Comparison of ENCODE assay signal across 20 mouse cellular contexts in the genomic region with DNA sequence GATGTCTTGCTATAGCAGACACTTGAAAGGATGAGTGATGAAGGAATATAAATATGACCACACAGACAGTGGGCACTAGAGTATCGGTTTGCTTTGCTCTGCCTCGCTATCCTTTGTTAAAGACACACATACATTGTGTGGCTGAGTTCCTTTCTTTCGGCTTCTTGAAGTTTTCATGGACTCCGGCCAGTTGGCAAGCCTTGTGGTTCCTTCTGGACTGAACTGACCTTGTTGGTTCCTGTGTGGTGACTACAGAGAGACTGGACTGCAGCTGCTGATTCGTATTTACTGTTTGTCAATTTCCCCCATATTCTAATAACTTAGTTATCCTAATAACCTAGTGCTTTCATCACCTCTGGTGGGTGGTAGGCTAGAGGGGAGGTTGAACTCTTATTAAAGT.
A peak's percentile ranks its signal among the peaks of the same experiment; 100 is the strongest.
DNase-seq lines count a peak whose midpoint lies in the region; ATAC-seq and TF ChIP-seq lines count a peak whose summit lies in the region.
"Had no signal": no experiment of that assay in that cellular context is flagged by ENCODE, and none has a peak within 500 bp of the region (broad histone marks: within the 10 kb centered on the region; RNA-seq: fewer than 3 reads in every experiment).

No protein-coding gene starts in this region.

- H3K9me3 ChIP-seq in lung, embryonic 14.5 days (ENCODE audit: low read depth, low read length), result no peaks in the 10 kb centered on the region
- H3K9me3 ChIP-seq: forebrain, embryonic 10.5 days; heart, embryonic 10.5 days; hindbrain, embryonic 10.5 days; neural tube, embryonic 13.5 days had no signal

- no peak overlapping the region for H3K27ac ChIP-seq in lung, embryonic 14.5 days (ENCODE audit: low read depth)
- H3K27ac ChIP-seq: embryonic facial prominence, embryonic 13.5 days; forebrain, embryonic 10.5 days; heart, embryonic 10.5 days; hindbrain, embryonic 10.5 days; liver, embryonic 14.5 days; neural tube, embryonic 13.5 days had no signal

- no peak for TF ChIP-seq CTCF in lung, embryonic 14.5 days (IDR thresholded peaks at IDR 0.05; ENCODE audit: low read depth)

- no peak overlapping the region for H3K4me2 ChIP-seq in lung, embryonic 14.5 days
- H3K4me2 ChIP-seq: embryonic facial prominence, embryonic 13.5 days; neural tube, embryonic 13.5 days had no signal

- ATAC-seq in lung, embryonic 14.5 days (ENCODE audit: insufficient read depth), result no peak
- ATAC-seq in frontal cortex, adult (ENCODE audit: low TSS enrichment), result no peak
- ATAC-seq: intestine, embryonic 16.5 days; Patski had no signal

- no peaks in the 10 kb centered on the region for H3K4me1 ChIP-seq in lung, embryonic 14.5 days (ENCODE audit: insufficient read depth)
- H3K4me1 ChIP-seq: forebrain, embryonic 10.5 days; heart, embryonic 10.5 days; hindbrain, embryonic 10.5 days; neural tube, embryonic 13.5 days had no signal

- 61% methylated on average over 5 of the region's 5 CpGs for WGBS in lung, embryonic 14.5 days

- no peak overlapping the region for H3K4me3 ChIP-seq in lung, embryonic 14.5 days (ENCODE audit: low read depth, low read length)
- H3K4me3 ChIP-seq: embryonic facial prominence, embryonic 13.5 days; forebrain, embryonic 10.5 days; heart, embryonic 10.5 days; hindbrain, embryonic 10.5 days; neural tube, embryonic 13.5 days had no signal

- no peak overlapping the region for H3K9ac ChIP-seq in lung, embryonic 14.5 days
- H3K9ac ChIP-seq: embryonic facial prominence, embryonic 13.5 days; liver, embryonic 14.5 days; neural tube, embryonic 13.5 days had no signal

- H3K36me3 ChIP-seq in lung, embryonic 14.5 days (ENCODE audit: insufficient read depth), result no peaks in the 10 kb centered on the region
- H3K36me3 ChIP-seq: embryonic facial prominence, embryonic 13.5 days; forebrain, embryonic 10.5 days; heart, embryonic 10.5 days; hindbrain, embryonic 10.5 days; neural tube, embryonic 13.5 days had no signal

- peak; percentile 56 for DNase-seq in lung, embryonic 14.5 days
- no peak for DNase-seq in lung, postnatal 25 days (ENCODE audit: low spot score)
- peak; percentile 31 for DNase-seq in adipocyte (ENCODE audit: low spot score)
- DNase-seq in adrenal gland, postnatal 10 days, result peak; percentile 69
- peak; percentile 45 to 75 for DNase-seq in kidney, postnatal 36 days
- no peak for DNase-seq in embryo, embryonic 9.5 days (ENCODE audit: extremely low spot score)
- DNase-seq: cerebellum, postnatal 25 days; gastrocnemius, postnatal 10 days; layer of hippocampus, postnatal 36 days; right cerebral cortex, adult 18-20 months; thymus, adult 2 months had no signal

- H3K27me3 ChIP-seq in lung, embryonic 14.5 days (ENCODE audit: insufficient read depth, low read length), result no peaks in the 10 kb centered on the region
- H3K27me3 ChIP-seq: embryonic facial prominence, embryonic 13.5 days; neural tube, embryonic 13.5 days; Patski had no signal

Comparison
In these comparisons a context has a peak if more than half of its experiments do, and no peak if none do; other contexts are left out.
1. DNase-seq: peak in lung, embryonic 14.5 days (single experiment), adipocyte (single experiment), adrenal gland, postnatal 10 days (single experiment) and kidney, postnatal 36 days (2 of 2); none in lung, postnatal 25 days (single experiment) and embryo, embryonic 9.5 days (single experiment).